Mouse (Mus musculus) retina, postnatal 1 day (tissue): Measurements from ENCODE around the gene Ptp4a2.
"Not testable (repeated sequence)": the region's sequence is repeated elsewhere in the genome, so short reads cannot be mapped to it uniquely, and the experiment has no call there.

ENCODE experiments used
- DNase-seq: peaks from one replicate; pipeline ENCODE4 v3.0.0-alpha.2; 2012

Ptp4a2 gene

GRCm38 (mm10) chr4:129810798-129811604, at the start of gene Ptp4a2:
TSS of gene Ptp4a2 (plus strand) at chr4:129811219.
- peak; percentile 66 for DNase-seq

GRCm38 (mm10) chr4:129761606-129762005, 49.4 kb upstream of the Ptp4a2 start:
- DNase-seq, result no peak

GRCm38 (mm10) chr4:129762496-129762895, 48.5 kb upstream of the Ptp4a2 start:
- not testable (repeated sequence) for DNase-seq

- DNase-seq, result no peak
Measured at GRCm38 (mm10) chr4:129765351-129765750, 45.7 kb upstream of the Ptp4a2 start.

GRCm38 (mm10) chr4:129767782-129768181, 43.2 kb upstream of the Ptp4a2 start:
- no peak for DNase-seq

- not testable (repeated sequence) for DNase-seq
Measured at GRCm38 (mm10) chr4:129768742-129769141, 42.3 kb upstream of the Ptp4a2 start.

- DNase-seq, result no peak
Measured at GRCm38 (mm10) chr4:129770600-129770999, 40.4 kb upstream of the Ptp4a2 start.

- no peak for DNase-seq
Measured at GRCm38 (mm10) chr4:129771314-129771671, 39.7 kb upstream of the Ptp4a2 start.

GRCm38 (mm10) chr4:129771672-129772521, 39.1 kb upstream of the Ptp4a2 start:
- peak; percentile 52 for DNase-seq

- peak; percentile 52 for DNase-seq
Measured at GRCm38 (mm10) chr4:129781881-129782675, 28.9 kb upstream of the Ptp4a2 start.

GRCm38 (mm10) chr4:129782857-129783331, 28.1 kb upstream of the Ptp4a2 start:
- no peak for DNase-seq

- DNase-seq, result no peak
Measured at GRCm38 (mm10) chr4:129783506-129783905, 27.5 kb upstream of the Ptp4a2 start.

GRCm38 (mm10) chr4:129785178-129785577, 25.8 kb upstream of the Ptp4a2 start:
- peak; percentile 88 for DNase-seq

GRCm38 (mm10) chr4:129788693-129789092, 22.3 kb upstream of the Ptp4a2 start:
- no peak for DNase-seq

GRCm38 (mm10) chr4:129789635-129790034, 21.4 kb upstream of the Ptp4a2 start:
- no peak for DNase-seq

GRCm38 (mm10) chr4:129790475-129790874, 20.5 kb upstream of the Ptp4a2 start:
- DNase-seq, result no peak

- DNase-seq, result peak; percentile 34
Measured at GRCm38 (mm10) chr4:129791399-129791798, 19.6 kb upstream of the Ptp4a2 start.

GRCm38 (mm10) chr4:129792666-129793202, 18.3 kb upstream of the Ptp4a2 start:
- DNase-seq, result no peak

- no peak for DNase-seq
Measured at GRCm38 (mm10) chr4:129793713-129794329, 17.2 kb upstream of the Ptp4a2 start.

- DNase-seq, result peak; percentile 36
Measured at GRCm38 (mm10) chr4:129795151-129795860, 15.7 kb upstream of the Ptp4a2 start.

- no peak for DNase-seq
Measured at GRCm38 (mm10) chr4:129795861-129796260, 15.2 kb upstream of the Ptp4a2 start.
